Mouse (Mus musculus) MEL (cell line): Measurements from ENCODE around the gene Hoxa4.

Source experiments
- CHD2 ChIP-seq: IDR thresholded peaks from 2 replicates; pipeline ENCODE4 v1.6.1; 2011; ENCODE audit warnings: low read length, improper control_type of control experiment
- CTCF ChIP-seq, 3 experiments: IDR thresholded peaks in 2 of 3; conservative IDR thresholded peaks in 1 of 3; 2 replicates each; pipeline ENCODE4 v1.5.1; 2011 to 2012; ENCODE audit warnings: low read length in 3 of 3, low read depth in 2 of 3, mild to moderate bottlenecking in 2 of 3, improper control_type of control experiment in 1 of 3, inconsistent platforms in 1 of 3, mixed read lengths in 1 of 3, moderate library complexity in 1 of 3; ENCODE audit not compliant: control insufficient read depth in 1 of 3, insufficient read depth in 1 of 3, poor library complexity in 1 of 3, severe bottlenecking in 1 of 3
- ELF1 ChIP-seq: IDR thresholded peaks from 2 replicates; pipeline ENCODE4 v1.6.1; 2014; ENCODE audit warnings: low read depth, mild to moderate bottlenecking, inconsistent platforms, low read length, improper control_type of control experiment, moderate library complexity
- MAFK ChIP-seq: IDR thresholded peaks from 2 replicates; pipeline ENCODE4 v1.6.1; 2011; ENCODE audit warnings: low read depth, mild to moderate bottlenecking, low read length, improper control_type of control experiment, borderline replicate concordance
- MAX ChIP-seq: IDR thresholded peaks from 2 replicates; pipeline ENCODE4 v1.6.1; 2011; ENCODE audit warnings: low read length, improper control_type of control experiment
- MYC ChIP-seq: IDR thresholded peaks from 2 replicates; pipeline ENCODE4 v1.6.1; 2011; ENCODE audit warnings: low read depth, mild to moderate bottlenecking, low read length, improper control_type of control experiment, moderate library complexity
- POLR2A ChIP-seq, 2 experiments: IDR thresholded peaks; 2 replicates each; pipeline ENCODE4 v1.6.1; 2011 to 2012; ENCODE audit warnings: low read length in 2 of 2, mild to moderate bottlenecking in 2 of 2, control low read depth in 1 of 2, improper control_type of control experiment in 1 of 2, low read depth in 1 of 2, moderate library complexity in 1 of 2; ENCODE audit not compliant: control insufficient read depth in 1 of 2, insufficient read depth in 1 of 2, poor library complexity in 1 of 2
- RAD21 ChIP-seq: IDR thresholded peaks from 2 replicates; pipeline ENCODE4 v1.6.1; 2011; ENCODE audit warnings: mild to moderate bottlenecking, low read depth, low read length, improper control_type of control experiment
- TAL1 ChIP-seq: IDR thresholded peaks from 2 replicates; pipeline ENCODE4 v1.6.1; 2012; ENCODE audit warnings: mild to moderate bottlenecking, inconsistent platforms, low read length, moderate library complexity, mixed read lengths
- ZC3H11A ChIP-seq: IDR thresholded peaks from 2 replicates; pipeline ENCODE4 v1.6.1; 2012; ENCODE audit warnings: low read depth, mild to moderate bottlenecking, inconsistent platforms, low read length, improper control_type of control experiment
- ZNF384 ChIP-seq: IDR thresholded peaks from 2 replicates; pipeline ENCODE4 v1.6.1; 2012; ENCODE audit warnings: low read depth, mild to moderate bottlenecking, inconsistent platforms, low read length, improper control_type of control experiment

DNA sequence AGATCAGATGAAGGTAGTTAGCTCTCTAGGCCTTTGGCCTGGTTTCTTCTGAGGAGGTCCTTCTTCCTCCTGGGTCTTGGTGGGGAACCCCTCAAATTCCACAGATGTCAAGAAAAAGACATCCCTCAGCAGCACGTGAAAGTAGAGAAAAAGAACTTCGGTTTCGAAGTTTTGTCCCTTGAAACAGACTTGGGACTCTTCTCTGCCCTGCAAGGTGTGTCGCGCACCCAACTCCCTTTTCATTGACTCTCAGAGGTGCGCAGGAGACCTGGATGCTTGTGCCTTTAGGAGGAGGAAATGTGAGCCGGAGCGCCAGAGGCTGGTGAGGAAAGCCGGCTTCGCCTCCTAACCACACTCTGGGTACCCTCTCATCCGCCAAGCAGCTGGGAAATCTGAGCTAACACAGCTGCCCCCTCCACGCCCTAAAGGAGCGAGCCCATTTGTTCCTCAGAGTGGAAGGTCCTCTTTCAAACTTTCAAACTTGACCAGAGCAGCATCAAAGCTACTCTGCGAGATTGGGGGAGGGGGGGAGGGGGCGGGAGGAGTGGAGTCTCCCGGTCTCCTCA lies 41.1 kb downstream of the Hoxa4 start:
- no peak for TF ChIP-seq CTCF (IDR thresholded peaks at IDR 0.05 in 2 of 3, conservative IDR thresholded peaks at IDR 0.05 in 1 of 3; ENCODE audit: control insufficient read depth in 1 of 3, insufficient read depth in 1 of 3, low read depth in 2 of 3, low read length in 3 of 3, poor library complexity in 1 of 3, severe bottlenecking in 1 of 3)
- no peak for TF ChIP-seq MYC
- TF ChIP-seq POLR2A (IDR thresholded peaks at IDR 0.05; ENCODE audit: control insufficient read depth in 1 of 2, insufficient read depth in 1 of 2, low read depth in 1 of 2, low read length in 2 of 2, poor library complexity in 1 of 2): no peak
- no peak for TF ChIP-seq ZC3H11A
- TF ChIP-seq TAL1: no peak
- no peak for TF ChIP-seq CHD2
- TF ChIP-seq ELF1: no peak
- no peak for TF ChIP-seq MAFK
- TF ChIP-seq ZNF384: no peak
- TF ChIP-seq RAD21: no peak
- TF ChIP-seq MAX: no peak
